Mouse (Mus musculus) small intestine, adult 2 months (tissue): ENCODE measurements around the gene Vgll4. TPM values are rescaled to one million over a fixed set of nuclear protein-coding genes. Genes with fewer than 3 reads are reported as not detected.

ENCODE experiments used
- H3K27ac ChIP-seq: fragments of 200-500 bp; 2 replicates; pipeline ENCODE4 v1.5.1; 2012; ENCODE audit warnings: low read depth, low read length, control low read depth, inconsistent platforms; ENCODE audit not compliant: insufficient read depth
- H3K27me3 ChIP-seq: fragments of 200-500 bp; 2 replicates; pipeline ENCODE4 v1.6.1; 2012; ENCODE audit warnings: mild to moderate bottlenecking, moderate library complexity, low read length, inconsistent platforms; ENCODE audit not compliant: control insufficient read depth, insufficient read depth
- H3K36me3 ChIP-seq: fragments of 200-500 bp; 2 replicates; pipeline ENCODE4 v1.6.1; 2012; ENCODE audit warnings: mild to moderate bottlenecking, low read length, control low read depth, inconsistent platforms; ENCODE audit not compliant: control insufficient read depth, insufficient read depth
- H3K4me1 ChIP-seq: fragments of 200-500 bp; 2 replicates; pipeline ENCODE4 v1.6.1; 2012; ENCODE audit warnings: low read length, inconsistent platforms, mixed read lengths; ENCODE audit not compliant: control insufficient read depth, insufficient read depth, insufficient read length
- H3K4me3 ChIP-seq: fragments of 200-500 bp; 2 replicates; pipeline ENCODE4 v1.5.1; 2012; ENCODE audit warnings: low read depth, mild to moderate bottlenecking, control low read depth, inconsistent platforms, low read length, moderate library complexity
- CTCF ChIP-seq: fragments of 200-500 bp; IDR thresholded peaks from 2 replicates; pipeline ENCODE4 v1.5.1; 2012; ENCODE audit warnings: low read depth, mild to moderate bottlenecking, control low read depth, inconsistent platforms, low read length, moderate library complexity, mixed read lengths; ENCODE audit not compliant: insufficient replicate concordance, insufficient read length; ENCODE audit errors: extremely low read depth
- POLR2A ChIP-seq: fragments of 200-500 bp; IDR thresholded peaks from 2 replicates; pipeline ENCODE4 v1.6.1; 2012; ENCODE audit warnings: low read depth, mild to moderate bottlenecking, control low read depth, inconsistent platforms, low read length, moderate library complexity
- WGBS: fragments of 180-500 bp; shearing (Covaris S2); methylation state at CpG from one replicate; pipeline ENCODE4 v1.1.7; 2018; 5-methylcytosine and 5-hydroxymethylcytosine counted together
- polyA plus RNA-seq: library from polyadenylated mRNA; depleted of rRNA; stranded (reverse); fragments of >200 nt; gene quantifications from 2 replicates; pipeline ENCODE4 v1.2.3, GENCODE M21; 2012

The Vgll4 gene
- polyA plus RNA-seq, 1 experiment: 48.1 TPM

DNA sequence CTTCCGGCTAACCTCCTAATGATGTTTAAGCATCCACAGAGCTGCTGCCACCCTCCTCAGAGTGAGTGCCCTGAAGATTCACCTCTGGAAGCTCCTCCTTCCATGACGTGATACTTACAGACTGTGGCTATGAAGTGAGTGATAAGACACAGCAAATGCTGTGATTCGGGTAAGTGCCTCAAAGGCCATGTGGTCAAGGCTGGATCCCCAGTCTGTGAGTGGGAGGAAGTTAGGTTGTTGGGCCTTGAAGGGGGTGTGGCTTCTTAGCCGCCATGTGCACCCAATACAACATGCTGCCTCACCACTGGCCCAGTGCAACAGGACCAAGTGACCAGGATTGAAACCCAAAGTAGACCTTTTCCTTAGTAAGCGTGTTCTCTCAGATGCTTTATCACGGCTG is 65.6 kb downstream of the Vgll4 start:
- peaks cover 22% of the 10 kb centered on the region for H3K4me1 ChIP-seq
- WGBS: 57% methylated on average over 6 of the region's 6 CpGs
- H3K36me3 ChIP-seq: 0 out of 2 replicates have a peak, but pooled peaks cover 1% of the 10 kb centered on the region
- H3K4me3 ChIP-seq: no peak overlapping the region
- no peaks in the 10 kb centered on the region for H3K27me3 ChIP-seq
- TF ChIP-seq POLR2A (no peak), CTCF (no peak)
- H3K27ac ChIP-seq: no peak overlapping the region

- no peak overlapping the region for H3K4me3 ChIP-seq
- H3K36me3 ChIP-seq: peaks cover 2% of the 10 kb centered on the region; the same call in 1 of the 2 replicates
- TF ChIP-seq CTCF (no peak), POLR2A (no peak)
- 38% methylated on average over 4 of the region's 4 CpGs for WGBS
- no peak overlapping the region for H3K27ac ChIP-seq
- H3K27me3 ChIP-seq: no peaks in the 10 kb centered on the region
- H3K4me1 ChIP-seq: peaks cover 22% of the 10 kb centered on the region
Measured at GRCm38 (mm10) chr6:114901921-114902320, 67.9 kb downstream of the Vgll4 start.

DNA sequence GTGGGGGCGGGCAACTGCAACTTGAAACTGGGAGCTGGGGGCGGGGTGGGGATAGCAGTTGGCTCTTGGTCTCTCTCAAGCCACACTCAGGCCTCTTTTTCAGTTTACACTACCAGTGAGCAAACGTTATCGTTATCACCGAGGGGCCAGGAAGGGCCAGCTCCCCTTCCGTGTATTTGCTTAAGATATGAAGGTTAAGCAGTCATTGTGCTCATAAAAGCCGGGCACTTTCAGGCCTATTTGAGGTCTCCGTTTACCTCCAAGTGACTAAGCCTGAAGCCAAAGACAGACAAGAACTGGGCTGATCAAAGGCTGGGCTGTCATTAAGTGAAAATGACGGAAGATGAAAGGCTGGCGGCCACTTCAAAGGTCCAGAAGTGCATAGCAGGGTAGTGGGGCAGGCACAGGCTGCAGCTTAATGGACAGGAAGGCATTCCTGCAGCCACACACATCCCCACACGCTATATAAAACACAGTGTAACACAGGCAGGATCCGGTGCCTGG is 68.4 kb downstream of the Vgll4 start:
- Histone ChIP-seq H3K36me3 (peaks cover 2% of the 10 kb centered on the region; the same call in 1 of the 2 replicates), H3K27me3 (no peaks in the 10 kb centered on the region), H3K4me1 (peaks cover 22% of the 10 kb centered on the region), H3K4me3 (no peak overlapping the region), H3K27ac (no peak overlapping the region)
- no peak for TF ChIP-seq CTCF
- TF ChIP-seq POLR2A: no peak
- 10% methylated on average over 12 of the region's 12 CpGs for WGBS

DNA sequence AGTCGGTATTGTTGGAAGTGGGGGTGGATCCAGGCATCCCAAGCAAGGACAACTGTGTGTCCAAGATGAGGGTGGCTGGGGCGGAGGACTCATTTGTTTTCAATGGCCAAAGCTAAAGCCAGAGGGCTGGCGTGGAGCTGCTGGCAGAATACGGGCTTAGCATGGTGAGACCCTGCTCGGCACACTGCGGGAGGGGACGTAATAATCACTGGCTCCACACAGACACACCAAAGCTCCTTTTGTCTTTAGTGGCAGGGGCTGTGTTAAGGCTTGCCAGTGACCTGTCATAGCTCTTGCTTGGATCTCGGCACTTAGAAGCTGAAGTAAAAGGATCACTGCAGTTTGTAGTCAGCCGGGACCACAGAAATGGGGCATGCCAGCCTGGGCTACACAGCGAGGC is 69.6 kb downstream of the Vgll4 start:
- H3K4me3 ChIP-seq: no peak overlapping the region
- TF ChIP-seq CTCF: no peak
- TF ChIP-seq POLR2A: no peak
- peaks cover 2% of the 10 kb centered on the region; the same call in 1 of the 2 replicates for H3K36me3 ChIP-seq
- H3K4me1 ChIP-seq: peaks cover 22% of the 10 kb centered on the region
- WGBS: 85% methylated on average over 10 of the region's 10 CpGs
- no peaks in the 10 kb centered on the region for H3K27me3 ChIP-seq
- H3K27ac ChIP-seq: no peak overlapping the region

- Histone ChIP-seq H3K27me3 (no peaks in the 10 kb centered on the region), H3K4me1 (peaks cover 22% of the 10 kb centered on the region), H3K4me3 (no peak overlapping the region), H3K36me3 (peaks cover 2% of the 10 kb centered on the region; the same call in 1 of the 2 replicates), H3K27ac (no peak overlapping the region)
- WGBS: 60% methylated on average over 7 of the region's 7 CpGs
- no peak for TF ChIP-seq POLR2A
- TF ChIP-seq CTCF: no peak
Measured at GRCm38 (mm10) chr6:114899652-114900051, 70.1 kb downstream of the Vgll4 start.

DNA sequence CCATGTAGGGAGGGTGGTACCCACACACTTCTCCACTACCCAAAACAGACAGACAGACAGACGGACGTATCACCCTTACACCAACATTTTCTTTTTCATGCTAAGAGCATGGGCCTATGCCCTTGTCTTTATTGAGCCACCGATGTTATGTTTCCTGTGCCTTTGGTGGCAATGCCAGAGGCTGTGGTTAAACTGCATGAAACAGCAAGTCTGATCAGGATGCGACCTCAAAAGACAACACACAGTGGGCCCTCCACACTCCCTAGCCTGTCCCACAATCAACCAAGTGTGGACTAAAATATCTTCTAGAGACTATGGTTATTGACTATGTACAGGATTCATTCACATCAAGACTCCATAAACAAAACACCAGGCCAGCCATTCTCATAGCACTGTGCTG is 70.8 kb downstream of the Vgll4 start:
- H3K27me3 ChIP-seq: no peaks in the 10 kb centered on the region
- H3K4me1 ChIP-seq: peaks cover 22% of the 10 kb centered on the region
- no peak overlapping the region for H3K27ac ChIP-seq
- TF ChIP-seq POLR2A: no peak
- no peak for TF ChIP-seq CTCF
- H3K4me3 ChIP-seq: no peak overlapping the region
- peaks cover 2% of the 10 kb centered on the region; the same call in 1 of the 2 replicates for H3K36me3 ChIP-seq
- 86% methylated on average over 4 of the region's 4 CpGs for WGBS

DNA sequence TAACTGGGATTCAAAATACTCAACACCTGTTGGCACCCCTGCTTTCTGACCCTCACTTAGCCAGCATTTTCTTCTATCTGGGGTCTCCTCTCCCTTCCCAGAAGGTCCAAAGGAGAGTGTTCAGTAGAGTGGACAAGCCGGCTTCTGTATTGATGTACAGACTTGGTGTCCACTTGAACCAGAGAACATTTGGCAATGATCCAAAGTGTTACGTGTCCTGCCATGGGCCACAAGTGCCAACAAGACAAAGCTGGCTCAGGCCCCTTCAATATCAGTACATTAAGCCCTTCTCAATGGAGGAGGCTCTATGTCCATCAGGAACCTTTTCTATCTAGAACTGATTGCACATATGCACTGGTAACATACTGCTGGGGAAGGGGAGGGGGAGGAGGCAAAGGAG is 73.5 kb downstream of the Vgll4 start:
- no peaks in the 10 kb centered on the region for H3K27me3 ChIP-seq
- peaks cover 2% of the 10 kb centered on the region; the same call in 1 of the 2 replicates for H3K36me3 ChIP-seq
- WGBS: 65% methylated on average over 2 of the region's 2 CpGs
- H3K27ac ChIP-seq: no peak overlapping the region
- H3K4me3 ChIP-seq: no peak overlapping the region
- H3K4me1 ChIP-seq: peaks cover 27% of the 10 kb centered on the region
- no peak for TF ChIP-seq CTCF
- no peak for TF ChIP-seq POLR2A
